Comparison of ENCODE assay signal across 22 mouse cellular contexts in genomic region chr7:36262124-36262710, GRCm38 (mm10).
DNase-seq lines count a peak whose midpoint lies in the region; ATAC-seq and TF ChIP-seq lines count a peak whose summit lies in the region.
"Had no signal": no experiment of that assay in that cellular context is flagged by ENCODE, and none has a peak within 500 bp of the region (broad histone marks: within the 10 kb centered on the region; RNA-seq: fewer than 3 reads in every experiment).

No protein-coding gene starts in this region.

- H3K4me3 ChIP-seq in liver, postnatal 0 days (ENCODE audit: low read depth, low read length), result no peak overlapping the region
- H3K4me3 ChIP-seq in liver, embryonic 11.5 days (ENCODE audit: low read depth, low read length), result no peak overlapping the region
- no peak overlapping the region for H3K4me3 ChIP-seq in hindbrain, embryonic 11.5 days (ENCODE audit: low read depth, low read length)
- H3K4me3 ChIP-seq: forebrain, embryonic 10.5 days; kidney, embryonic 15.5 days; limb, embryonic 15.5 days; lung, embryonic 15.5 days; midbrain, embryonic 15.5 days had no signal

- no peak overlapping the region for H3K4me2 ChIP-seq in liver, postnatal 0 days (ENCODE audit: low read depth, low read length)
- no peak overlapping the region for H3K4me2 ChIP-seq in liver, embryonic 11.5 days
- H3K4me2 ChIP-seq in hindbrain, embryonic 11.5 days (replicated peaks; ENCODE audit: low read depth, low read length), result no peak overlapping the region
- H3K4me2 ChIP-seq: kidney, embryonic 15.5 days; limb, embryonic 15.5 days; lung, embryonic 15.5 days; midbrain, embryonic 15.5 days had no signal

- peak; percentile 19 to 48 for DNase-seq in heart, adult 18-20 months
- DNase-seq in heart, postnatal 25 days (ENCODE audit: low spot score), result no peak
- DNase-seq in liver, postnatal 0 days, result no peak
- no peak for DNase-seq in liver, embryonic 11.5 days (ENCODE audit: low spot score)
- DNase-seq in urinary bladder, postnatal 14 days (ENCODE audit: low spot score), result peak; percentile 13
- DNase-seq in urinary bladder, postnatal 4 days (ENCODE audit: low spot score in 2 of 2), result no peak
- DNase-seq in hindbrain, embryonic 11.5 days (ENCODE audit: low spot score), result no peak
- DNase-seq: adrenal gland, postnatal 25 days; B cell, adult 2 months; cerebellum, adult 18-20 months; cerebellum, postnatal 25 days; embryo, embryonic 11 days; gastrocnemius, postnatal 14 days; heart, postnatal 4 days; thymus, postnatal 36 days had no signal

- no peak for TF ChIP-seq CTCF in liver, postnatal 0 days (IDR thresholded peaks at IDR 0.05; ENCODE audit: low read depth)

- H3K9ac ChIP-seq in liver, postnatal 0 days (replicated peaks), result no peak overlapping the region
- no peak overlapping the region for H3K9ac ChIP-seq in liver, embryonic 11.5 days (ENCODE audit: low read depth, low read length)
- no peak overlapping the region for H3K9ac ChIP-seq in hindbrain, embryonic 11.5 days (ENCODE audit: low read depth, low read length)
- H3K9ac ChIP-seq: kidney, embryonic 15.5 days; limb, embryonic 15.5 days; lung, embryonic 15.5 days; midbrain, embryonic 15.5 days had no signal

- TF ChIP-seq EP300 in liver, postnatal 0 days (IDR thresholded peaks at IDR 0.05; ENCODE audit: low read depth), result no peak

- H3K4me1 ChIP-seq in liver, postnatal 0 days (ENCODE audit: insufficient read depth), result no peaks in the 10 kb centered on the region
- no peaks in the 10 kb centered on the region for H3K4me1 ChIP-seq in liver, embryonic 11.5 days (replicated peaks; ENCODE audit: control insufficient read depth, insufficient read depth, low read length)
- no peaks in the 10 kb centered on the region for H3K4me1 ChIP-seq in hindbrain, embryonic 11.5 days (replicated peaks; ENCODE audit: control insufficient read depth, insufficient read depth, low read length)
- H3K4me1 ChIP-seq: forebrain, embryonic 10.5 days; kidney, embryonic 15.5 days; limb, embryonic 15.5 days; lung, embryonic 15.5 days; midbrain, embryonic 15.5 days had no signal

- H3K27ac ChIP-seq in liver, postnatal 0 days (ENCODE audit: low read depth), result 0 out of 2 replicates have a peak overlapping the region, but pooled peaks have one; percentile 5
- no peak overlapping the region for H3K27ac ChIP-seq in liver, embryonic 11.5 days (ENCODE audit: low read depth, low read length)
- H3K27ac ChIP-seq in hindbrain, embryonic 11.5 days (ENCODE audit: low read depth, low read length), result no peak overlapping the region
- H3K27ac ChIP-seq: forebrain, embryonic 10.5 days; kidney, embryonic 15.5 days; limb, embryonic 15.5 days; lung, embryonic 15.5 days; midbrain, embryonic 15.5 days had no signal

- intact Hi-C loops in heart, postnatal 25 days (cut with DNase I), result no loop called here

- H3K27me3 ChIP-seq in liver, postnatal 0 days (ENCODE audit: insufficient read depth, low read length), result no peaks in the 10 kb centered on the region
- no peaks in the 10 kb centered on the region for H3K27me3 ChIP-seq in liver, embryonic 11.5 days (replicated peaks; ENCODE audit: control insufficient read depth, insufficient read depth, low read length)
- H3K27me3 ChIP-seq in hindbrain, embryonic 11.5 days (ENCODE audit: control insufficient read depth, insufficient read depth, low read length), result no peaks in the 10 kb centered on the region
- H3K27me3 ChIP-seq: kidney, embryonic 15.5 days; limb, embryonic 15.5 days; lung, embryonic 15.5 days; midbrain, embryonic 15.5 days had no signal

- H3K36me3 ChIP-seq in liver, postnatal 0 days (replicated peaks; ENCODE audit: insufficient read depth, low read length), result no peaks in the 10 kb centered on the region
- H3K36me3 ChIP-seq in liver, embryonic 11.5 days (ENCODE audit: control insufficient read depth, insufficient read depth, low read length), result no peaks in the 10 kb centered on the region
- no peaks in the 10 kb centered on the region for H3K36me3 ChIP-seq in hindbrain, embryonic 11.5 days (ENCODE audit: control insufficient read depth, insufficient read depth, low read length)
- H3K36me3 ChIP-seq: forebrain, embryonic 10.5 days; kidney, embryonic 15.5 days; limb, embryonic 15.5 days; lung, embryonic 15.5 days; midbrain, embryonic 15.5 days had no signal

- H3K9me3 ChIP-seq in liver, postnatal 0 days (ENCODE audit: low read length), result no peaks in the 10 kb centered on the region
- no peaks in the 10 kb centered on the region for H3K9me3 ChIP-seq in liver, embryonic 11.5 days (ENCODE audit: control insufficient read depth, low read length)
- no peaks in the 10 kb centered on the region for H3K9me3 ChIP-seq in hindbrain, embryonic 11.5 days (ENCODE audit: control insufficient read depth, low read length)
- H3K9me3 ChIP-seq: forebrain, embryonic 10.5 days; kidney, embryonic 15.5 days; limb, embryonic 15.5 days; lung, embryonic 15.5 days; midbrain, embryonic 15.5 days had no signal

- WGBS in liver, postnatal 0 days (ENCODE audit: insufficient replicate concordance), result 73% methylated on average over 8 of the region's 8 CpGs
- WGBS in liver, embryonic 11.5 days, result 66% methylated on average over 8 of the region's 8 CpGs
- 86% methylated on average over 8 of the region's 8 CpGs for WGBS in hindbrain, embryonic 11.5 days

- ATAC-seq in liver, postnatal 0 days, result no peak
- no peak for ATAC-seq in liver, embryonic 11.5 days (replicated peaks; ENCODE audit: low FRiP score)
- ATAC-seq in hindbrain, embryonic 11.5 days (ENCODE audit: low FRiP score), result no peak
- ATAC-seq: hindbrain, embryonic 16.5 days; intestine, embryonic 16.5 days; midbrain, embryonic 15.5 days had no signal

Comparison
In these comparisons a context has a peak if more than half of its experiments do, and no peak if none do; other contexts are left out.
1. DNase-seq: peak in heart, adult 18-20 months (2 of 2) and urinary bladder, postnatal 14 days (single experiment); none in heart, postnatal 25 days (single experiment), liver, postnatal 0 days (single experiment), liver, embryonic 11.5 days (single experiment), urinary bladder, postnatal 4 days (0 of 2) and hindbrain, embryonic 11.5 days (single experiment).